Mouse (Mus musculus) ovary, postnatal 14 days (tissue): ENCODE data around the gene Akirin1.
A peak's percentile ranks its signal among the peaks of the same experiment; 100 is the strongest.

Experiments used
- DNase-seq: peaks from one replicate; pipeline ENCODE4 v3.0.0; 2022; ENCODE audit warnings: low spot score

Gene Akirin1

GRCm38 (mm10) chr4:123750152-123750651, at the start of gene Akirin1:
Akirin1 (minus strand) TSS chr4:123750345.
- peak; percentile 99 for DNase-seq

GRCm38 (mm10) chr4:123797856-123798255, 47.7 kb upstream of the Akirin1 start:
- DNase-seq, result no peak

GRCm38 (mm10) chr4:123797403-123797802, 47.3 kb upstream of the Akirin1 start:
- no peak for DNase-seq

GRCm38 (mm10) chr4:123795057-123795456, 44.9 kb upstream of the Akirin1 start:
- DNase-seq, result no peak

GRCm38 (mm10) chr4:123793136-123793535, 43.0 kb upstream of the Akirin1 start:
- DNase-seq, result no peak

DNA sequence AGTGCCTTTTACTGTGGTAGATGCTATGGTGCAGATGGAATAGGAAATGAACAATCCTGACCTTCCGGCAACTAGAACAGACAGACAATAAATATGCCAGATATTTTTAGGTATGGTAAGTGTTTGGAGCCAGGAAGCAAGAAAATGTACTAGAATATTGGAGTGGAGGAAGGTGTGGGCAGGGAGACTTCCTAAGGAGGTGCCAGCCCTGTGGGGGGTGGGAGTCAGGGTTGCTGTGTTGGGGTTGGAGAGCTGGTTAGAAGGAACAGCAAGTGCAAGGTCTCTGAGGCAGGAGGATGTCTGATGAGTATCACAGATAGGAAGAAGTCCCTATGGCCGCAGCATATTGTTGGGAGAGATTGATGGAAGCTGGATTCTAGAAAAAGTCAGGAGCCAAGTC, 42.5 kb upstream of the Akirin1 start:
- DNase-seq, result no peak

GRCm38 (mm10) chr4:123787191-123787985, 37.2 kb upstream of the Akirin1 start, which contains the start of gene Rhbdl2:
Rhbdl2 (plus strand) TSS chr4:123787874.
- DNase-seq, result peak; percentile 50

GRCm38 (mm10) chr4:123768234-123768633, 18.1 kb upstream of the Akirin1 start:
- DNase-seq, result no peak

GRCm38 (mm10) chr4:123767807-123768206, 17.7 kb upstream of the Akirin1 start:
- DNase-seq, result no peak

GRCm38 (mm10) chr4:123765071-123765470, 14.9 kb upstream of the Akirin1 start:
- no peak for DNase-seq

DNA sequence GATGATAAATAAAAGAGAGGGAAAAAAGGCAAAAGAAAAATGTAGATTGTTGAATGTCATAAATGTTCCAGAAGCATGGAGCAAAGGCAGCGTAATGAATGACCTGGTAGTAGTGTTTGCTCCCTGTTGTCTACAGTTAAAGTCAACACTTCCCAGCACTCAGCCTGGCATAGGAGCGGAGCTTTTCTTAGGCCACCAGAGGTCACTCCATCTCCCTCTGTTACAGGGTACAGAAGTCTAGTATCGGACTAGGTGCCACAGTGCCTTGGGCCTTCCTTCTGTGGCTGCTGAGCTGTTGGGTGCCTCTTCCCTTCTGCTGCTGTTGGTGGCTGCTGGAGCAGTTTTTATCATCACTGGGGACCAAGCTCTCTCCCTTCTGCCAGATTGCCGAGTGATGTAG, 8.2 kb upstream of the Akirin1 start:
- no peak for DNase-seq

DNA sequence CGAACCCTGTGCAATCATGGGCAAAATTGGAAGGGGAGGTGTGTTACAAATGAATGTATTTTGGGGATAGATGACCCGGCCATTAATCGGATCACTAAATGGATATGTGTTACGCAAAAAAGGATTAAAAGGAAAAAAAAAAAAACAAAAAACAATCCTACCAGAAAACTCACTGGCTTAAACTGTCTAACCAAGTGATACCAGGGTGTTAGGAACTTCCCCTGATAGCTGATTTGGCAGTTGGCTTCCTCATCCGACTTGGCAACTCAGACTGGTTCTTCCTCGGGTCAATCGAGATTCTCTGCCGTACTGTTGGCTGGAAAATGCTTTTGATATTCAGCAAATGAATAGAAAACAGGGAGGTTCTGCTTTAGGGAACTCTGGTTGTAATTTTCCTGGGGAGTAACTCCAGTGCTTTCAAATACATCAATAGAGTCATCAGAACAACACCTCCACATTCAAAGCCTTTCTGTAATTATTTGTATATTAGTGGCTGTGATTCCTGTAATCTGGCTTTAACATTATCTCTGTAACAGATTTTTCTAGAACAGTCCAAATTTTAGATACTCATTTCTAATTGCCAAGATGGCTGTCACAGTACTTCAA, 665 bp upstream of the Akirin1 start:
- peak; percentile 22 for DNase-seq

DNA sequence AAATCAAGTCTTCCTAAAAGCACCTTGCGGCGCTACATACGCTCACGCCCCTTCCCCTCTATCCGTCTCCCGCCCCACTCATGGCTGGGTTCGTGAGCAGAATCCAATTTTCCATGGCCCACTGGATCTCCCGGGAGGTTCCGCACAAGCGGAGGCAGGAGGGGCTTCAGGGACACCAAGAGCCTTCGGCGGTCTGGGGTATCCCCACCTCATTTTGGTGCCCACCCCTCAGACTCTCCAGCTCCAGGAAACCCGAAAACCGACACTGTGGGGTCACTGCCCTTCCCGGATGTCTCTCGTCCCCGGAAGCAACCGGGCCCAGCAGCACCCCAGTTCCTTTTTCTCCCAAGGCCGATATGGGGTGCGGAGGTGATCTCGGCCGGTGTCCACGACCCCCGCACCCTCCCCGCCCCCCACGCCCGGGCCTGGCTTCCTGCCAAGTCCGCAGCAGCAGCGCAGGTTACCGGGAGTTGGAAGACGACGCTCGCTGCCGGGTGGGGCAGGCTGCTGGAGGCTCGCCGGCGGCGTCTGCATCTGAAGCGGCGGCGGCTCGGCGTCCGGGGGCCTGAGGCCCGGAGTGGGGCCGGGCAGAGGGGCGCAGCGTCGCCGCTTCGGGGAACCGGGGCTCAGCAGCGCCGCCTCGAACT, 538 bp downstream of the Akirin1 start:
- DNase-seq, result peak; percentile 10

DNA sequence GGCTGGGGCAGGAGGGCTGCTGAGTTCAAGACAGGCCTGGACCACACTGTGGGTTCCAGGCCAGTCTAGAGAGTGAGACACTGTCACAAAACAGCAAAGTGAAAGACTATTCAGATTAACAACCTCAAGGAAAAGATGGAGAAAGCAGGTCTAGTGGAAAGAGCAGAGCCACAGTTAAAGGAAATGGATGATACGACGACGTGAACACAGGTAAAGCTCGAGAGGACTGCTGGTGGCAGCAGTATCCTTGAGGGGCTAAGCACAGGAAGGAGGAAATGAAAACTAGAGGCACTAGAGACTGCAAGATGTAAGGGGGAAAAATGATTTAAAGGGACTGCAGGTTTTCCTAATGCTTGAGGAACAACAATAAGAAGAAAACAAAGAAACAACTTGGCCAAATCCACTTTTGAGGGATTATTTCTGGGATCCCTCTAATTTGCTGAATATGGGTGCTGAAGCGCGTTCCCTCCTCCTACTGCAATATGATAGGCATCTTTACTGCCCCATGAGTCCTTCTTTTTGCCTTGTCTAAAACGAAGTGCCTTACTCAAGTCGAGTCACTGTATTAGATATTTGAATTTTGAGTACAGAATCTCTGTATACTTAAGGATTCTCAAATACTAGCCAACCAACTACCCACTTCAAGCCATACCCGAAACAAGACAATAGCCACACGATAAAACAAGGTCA, 1.3 kb downstream of the Akirin1 start:
- no peak for DNase-seq

DNA sequence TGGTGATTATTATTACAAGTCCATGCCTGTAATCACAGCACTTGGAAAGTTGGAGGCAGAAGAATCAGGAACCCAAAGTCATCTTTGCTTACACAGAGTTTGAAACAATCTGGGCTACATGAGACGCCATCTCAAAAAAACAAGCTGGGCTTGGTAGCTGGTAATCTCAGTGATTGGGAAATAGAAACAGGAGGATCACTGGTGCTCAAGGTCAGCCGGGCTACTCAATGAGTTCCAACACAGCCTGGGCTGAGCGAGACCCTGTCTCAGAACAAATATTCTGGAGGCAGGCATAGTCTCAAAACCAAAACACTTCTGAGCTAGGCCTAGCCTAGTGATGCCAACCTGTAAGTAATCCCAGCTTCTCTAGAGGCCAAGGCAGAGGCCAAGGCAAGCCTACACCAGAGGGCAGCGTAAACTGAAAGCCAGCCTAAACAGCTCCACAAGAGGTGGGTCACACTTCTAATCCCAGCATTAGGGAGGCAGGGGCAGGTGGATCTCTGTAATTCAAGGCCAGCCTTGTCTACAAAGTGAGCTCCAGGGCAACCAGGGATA, 4.8 kb downstream of the Akirin1 start:
- no peak for DNase-seq

DNA sequence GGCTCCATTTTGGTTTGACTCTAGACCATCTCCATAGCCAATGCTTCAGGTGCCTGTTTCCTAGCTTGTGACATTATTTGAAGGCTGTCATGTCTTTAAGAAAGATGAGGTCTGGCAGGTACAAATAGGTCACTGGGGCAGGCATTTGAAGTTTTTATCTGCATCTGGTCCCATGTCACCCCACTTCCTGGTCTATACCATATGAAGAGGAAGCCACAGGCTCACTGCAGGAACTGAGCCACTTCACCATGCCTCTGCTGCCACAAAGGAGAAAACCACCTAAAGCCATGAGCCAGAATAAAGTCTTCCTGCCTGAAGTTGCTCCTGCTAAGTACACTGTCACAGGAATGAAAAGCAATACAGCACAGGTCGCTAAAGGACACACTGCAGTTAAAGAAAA, 7.3 kb downstream of the Akirin1 start:
- no peak for DNase-seq

DNA sequence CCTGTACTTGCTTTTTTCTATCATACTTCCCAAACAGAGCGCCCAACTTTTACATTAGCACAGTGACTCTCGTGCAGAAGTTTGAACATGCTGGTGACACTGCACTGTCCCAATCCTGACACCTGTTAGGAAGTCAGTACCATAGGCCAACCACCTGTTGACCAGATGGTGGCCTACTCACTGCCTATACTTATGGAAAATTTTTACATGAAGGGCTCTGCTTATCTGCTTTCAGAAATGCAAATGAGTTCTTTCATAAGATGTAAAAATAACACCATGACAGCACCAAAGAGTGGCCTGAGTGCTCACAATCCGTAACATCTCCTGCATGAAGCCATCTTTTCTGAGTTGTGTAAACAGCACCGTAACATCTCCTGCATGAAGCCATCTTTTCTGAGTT, 11.4 kb downstream of the Akirin1 start:
- DNase-seq, result no peak

DNA sequence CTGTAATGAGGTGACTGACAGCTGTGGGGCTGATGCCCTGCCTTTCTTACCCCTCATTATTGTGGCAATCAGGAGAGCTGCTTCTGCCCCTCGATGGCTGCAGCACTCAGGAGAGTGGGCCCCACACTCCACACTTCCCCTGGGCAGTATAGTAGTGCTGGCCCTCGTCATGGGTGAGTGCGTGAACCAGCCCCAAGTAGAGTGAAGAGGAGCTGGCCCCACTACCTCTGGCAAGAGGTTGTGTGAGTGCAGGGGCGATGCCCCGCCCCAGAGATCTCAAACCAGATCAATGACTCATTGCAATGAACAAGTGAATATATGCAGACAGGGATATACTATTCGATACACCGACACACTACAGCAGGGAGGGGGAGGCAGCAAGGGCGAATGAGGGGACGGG, 16.6 kb downstream of the Akirin1 start:
- no peak for DNase-seq

DNA sequence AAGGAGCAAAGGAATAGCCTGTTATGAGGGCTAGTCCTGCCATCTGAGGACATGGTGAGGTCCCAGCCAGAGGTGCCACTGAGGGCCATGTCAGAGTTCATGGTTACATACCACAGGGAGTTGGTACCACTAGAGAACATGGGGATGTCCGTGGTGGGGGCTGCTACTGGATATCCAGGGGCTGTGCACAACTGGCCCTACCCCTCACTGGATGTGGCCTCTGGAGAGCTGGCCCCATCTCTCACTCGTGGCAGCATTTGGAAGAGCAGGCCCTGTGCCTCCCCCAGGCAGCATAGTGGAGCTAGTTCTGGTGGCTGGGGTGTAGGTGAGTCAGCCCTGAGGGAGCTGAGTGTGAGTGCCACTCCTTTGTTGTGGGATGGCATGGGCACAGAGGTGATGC, 17.2 kb downstream of the Akirin1 start:
- no peak for DNase-seq

DNA sequence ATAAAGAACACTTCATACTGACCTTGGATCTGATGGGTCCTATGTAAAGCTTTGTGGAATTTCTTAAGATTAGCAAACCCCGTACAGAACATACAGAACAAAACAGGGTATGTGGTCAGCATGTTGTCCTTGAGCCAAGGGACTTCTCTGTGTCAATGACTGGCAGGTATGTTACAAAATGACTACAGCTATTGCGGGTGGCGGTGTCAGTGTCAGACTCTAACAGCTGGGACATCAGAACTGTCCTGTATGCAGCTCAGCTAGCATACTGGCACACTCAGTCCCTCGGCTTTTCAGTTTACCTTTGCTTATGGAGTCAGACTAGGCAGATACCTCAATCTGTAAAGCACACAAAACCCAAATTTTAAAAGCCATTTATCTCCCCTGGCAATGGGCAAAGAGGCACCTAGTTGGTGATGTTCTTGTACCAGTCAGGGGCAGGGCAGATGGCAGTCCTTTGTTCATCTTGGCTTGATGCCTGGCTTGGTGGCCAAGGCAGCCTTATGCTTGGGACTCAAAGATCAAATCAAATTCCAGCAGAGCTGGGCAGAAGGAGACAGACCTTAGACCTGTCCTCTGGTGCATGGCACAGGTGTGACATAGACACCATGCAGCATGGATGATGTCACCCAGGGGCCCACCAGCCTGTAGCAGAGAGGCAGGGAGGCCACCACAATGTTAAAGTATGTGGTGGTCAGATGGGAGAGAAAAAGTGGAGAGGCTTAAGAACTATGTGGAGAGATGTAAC, 17.8 kb downstream of the Akirin1 start:
- DNase-seq, result no peak

GRCm38 (mm10) chr4:123721761-123722160, 28.4 kb downstream of the Akirin1 start:
- no peak for DNase-seq
